Mouse (Mus musculus) cortical plate, adult 2 months (tissue): ENCODE measurements at regions not wholly inside any gene's neighbourhood (a gene's known extent, or its start where the extent isn't known, plus 50 kb on each side); places are given as distances from the start of the nearest gene placed in this dataset.

Source experiments
- CTCF ChIP-seq: fragments of 200-500 bp; IDR thresholded peaks from 2 replicates; pipeline ENCODE4 v1.5.1; 2011; ENCODE audit warnings: mild to moderate bottlenecking, control low read depth, low read length; ENCODE audit not compliant: insufficient read depth; ENCODE audit errors: extremely low read depth
- POLR2A ChIP-seq: fragments of 200-500 bp; IDR thresholded peaks from 2 replicates; pipeline ENCODE4 v1.6.1; 2011; ENCODE audit warnings: mild to moderate bottlenecking, low read length, control low read depth; ENCODE audit not compliant: insufficient read depth; ENCODE audit errors: extremely low read depth

- no peak for TF ChIP-seq POLR2A
- TF ChIP-seq CTCF, result no peak
Observed at GRCm38 (mm10) chr14:110007159-110007558, 747.8 kb downstream of the Slitrk6 start.
